In genomic region chr1:168426281-168426680, GRCm38 (mm10) we compare ENCODE assay signal across 12 mouse cellular contexts. TPM values are rescaled to one million over a fixed set of nuclear protein-coding genes. Genes with fewer than 3 reads are reported as not detected.
A peak's percentile ranks its signal among the peaks of the same experiment; 100 is the strongest.
DNase-seq lines count a peak whose midpoint lies in the region; ATAC-seq and TF ChIP-seq lines count a peak whose summit lies in the region.
"Had no signal": no experiment of that assay in that cellular context is flagged by ENCODE, and none has a peak within 500 bp of the region (broad histone marks: within the 10 kb centered on the region; RNA-seq: fewer than 3 reads in every experiment).

No protein-coding gene starts in this region.

- DNase-seq in heart, postnatal 4 days, result no peak
- no peak for DNase-seq in neural tube, embryonic 11.5 days (ENCODE audit: low spot score)
- no peak for DNase-seq in neural tube, embryonic 10.5 days (ENCODE audit: extremely low spot score, low spot score)
- no peak for DNase-seq in stomach, postnatal 0 days (ENCODE audit: low spot score)
- DNase-seq in left cerebral cortex, postnatal 10 days (ENCODE audit: extremely low spot score in 1 of 2, low spot score in 2 of 2), result no peak
- DNase-seq: cerebellum, adult 8-10 months; gastrocnemius, postnatal 25 days; retina, postnatal 1 day had no signal

- H3K4me3 ChIP-seq in heart, embryonic 13.5 days, result peak overlapping the region; percentile 88
- peak overlapping the region; percentile 68 for H3K4me3 ChIP-seq in neural tube, embryonic 11.5 days (ENCODE audit: low read depth, low read length)
- peak overlapping the region; percentile 86 for H3K4me3 ChIP-seq in limb, embryonic 13.5 days
- H3K4me3 ChIP-seq in stomach, postnatal 0 days (ENCODE audit: low read depth, low read length), result peak overlapping the region; percentile 71

- H3K27ac ChIP-seq in heart, embryonic 13.5 days (replicated peaks), result no peak overlapping the region
- no peak overlapping the region for H3K27ac ChIP-seq in neural tube, embryonic 11.5 days (ENCODE audit: low read depth, low read length)
- H3K27ac ChIP-seq in limb, embryonic 13.5 days, result no peak overlapping the region
- H3K27ac ChIP-seq in stomach, postnatal 0 days (replicated peaks), result no peak overlapping the region
- H3K27ac ChIP-seq: liver, embryonic 14.5 days had no signal

- TF ChIP-seq EP300 in stomach, postnatal 0 days (optimal IDR thresholded peaks at IDR 0.05), result no peak

- peak overlapping the region; percentile 77 for H3K4me2 ChIP-seq in heart, embryonic 13.5 days
- H3K4me2 ChIP-seq in neural tube, embryonic 11.5 days (ENCODE audit: low read depth), result peak overlapping the region; percentile 75
- peak overlapping the region; percentile 72 for H3K4me2 ChIP-seq in limb, embryonic 13.5 days (replicated peaks)
- peak overlapping the region; percentile 68 for H3K4me2 ChIP-seq in stomach, postnatal 0 days (replicated peaks; ENCODE audit: low read depth)

- 59% methylated on average over 7 of the region's 7 CpGs for WGBS in heart, embryonic 13.5 days
- 56% methylated on average over 7 of the region's 7 CpGs for whole genome bisulfite sequencing in neural tube, embryonic 11.5 days
- 43% methylated on average over 7 of the region's 7 CpGs for WGBS in limb, embryonic 13.5 days
- 35% methylated on average over 7 of the region's 7 CpGs for WGBS in stomach, postnatal 0 days

- no peaks in the 10 kb centered on the region for H3K27me3 ChIP-seq in heart, embryonic 13.5 days (replicated peaks)
- no peaks in the 10 kb centered on the region for H3K27me3 ChIP-seq in neural tube, embryonic 11.5 days (ENCODE audit: control insufficient read depth, insufficient read depth, low read length)
- H3K27me3 ChIP-seq in limb, embryonic 13.5 days, result peaks cover 23% of the 10 kb centered on the region
- H3K27me3 ChIP-seq in stomach, postnatal 0 days (ENCODE audit: control insufficient read depth, insufficient read depth, low read length), result no peaks in the 10 kb centered on the region

- intact Hi-C loops in left cerebral cortex, postnatal 10 days (cut with DNase I), result loop anchor here (10.0 kb wide), 2 partner anchors 181 to 1029 kb away; no protein-coding TSS in a partner anchor

- peaks cover 66% of the 10 kb centered on the region for H3K4me1 ChIP-seq in heart, embryonic 13.5 days
- peaks cover 34% of the 10 kb centered on the region for H3K4me1 ChIP-seq in neural tube, embryonic 11.5 days (ENCODE audit: control insufficient read depth, insufficient read depth, low read length)
- peaks cover 57% of the 10 kb centered on the region for H3K4me1 ChIP-seq in limb, embryonic 13.5 days
- 0 out of 2 replicates have a peak, but pooled peaks cover 4% of the 10 kb centered on the region for H3K4me1 ChIP-seq in stomach, postnatal 0 days (replicated peaks; ENCODE audit: control insufficient read depth, insufficient read depth)

- ATAC-seq in heart, embryonic 13.5 days (ENCODE audit: extremely low read depth, insufficient number of reproducible peaks, low FRiP score, low TSS enrichment), result no peak
- ATAC-seq in neural tube, embryonic 11.5 days (ENCODE audit: insufficient read depth, low FRiP score, low TSS enrichment), result no peak
- ATAC-seq in limb, embryonic 13.5 days (ENCODE audit: low FRiP score, low read depth), result no peak
- no peak for ATAC-seq in stomach, postnatal 0 days (ENCODE audit: low FRiP score, low TSS enrichment)
- ATAC-seq in CD4-positive, CD25-positive, alpha-beta regulatory T cell, adult 4 months, result no peak

- TF ChIP-seq CTCF in stomach, postnatal 0 days (IDR thresholded peaks at IDR 0.05; ENCODE audit: low read depth), result no peak

- H3K9ac ChIP-seq in heart, embryonic 13.5 days, result peak overlapping the region; percentile 98
- peak overlapping the region; percentile 30; the same call in 1 of the 2 replicates for H3K9ac ChIP-seq in neural tube, embryonic 11.5 days (ENCODE audit: low read length)
- no peak overlapping the region for H3K9ac ChIP-seq in limb, embryonic 13.5 days
- H3K9ac ChIP-seq in stomach, postnatal 0 days (ENCODE audit: low read length), result no peak overlapping the region; the same call in 1 of the 2 replicates
- H3K9ac ChIP-seq: liver, embryonic 14.5 days had no signal

- no peaks in the 10 kb centered on the region for H3K9me3 ChIP-seq in heart, embryonic 13.5 days
- no peaks in the 10 kb centered on the region for H3K9me3 ChIP-seq in neural tube, embryonic 11.5 days (ENCODE audit: control insufficient read depth, low read length)
- no peaks in the 10 kb centered on the region for H3K9me3 ChIP-seq in limb, embryonic 13.5 days
- H3K9me3 ChIP-seq in stomach, postnatal 0 days (ENCODE audit: control insufficient read depth, low read length), result no peaks in the 10 kb centered on the region

- H3K36me3 ChIP-seq in heart, embryonic 13.5 days, result peaks cover 22% of the 10 kb centered on the region
- H3K36me3 ChIP-seq in neural tube, embryonic 11.5 days (ENCODE audit: control insufficient read depth, insufficient read depth, low read length), result no peaks in the 10 kb centered on the region
- peaks cover 12% of the 10 kb centered on the region for H3K36me3 ChIP-seq in limb, embryonic 13.5 days
- H3K36me3 ChIP-seq in stomach, postnatal 0 days (ENCODE audit: control insufficient read depth, insufficient read depth, low read length), result no peaks in the 10 kb centered on the region

RNA-seq across cellular contexts. Expression of gene Pbx1, which starts 5.8 kb away (rescaled TPM):
- polyA plus RNA-seq in heart, embryonic 13.5 days (2015; fragmentation: Nextera tagmentation; extraction: Ambion mirVana), result 23.2 and 23.7 TPM in 2 replicates
- total RNA-seq in heart, postnatal 4 days (2021), result 100 to 1,000 TPM in 1 of 2 experiments, 10 to 100 TPM in 1; 90.6 to 101 TPM
- polyA plus RNA-seq in neural tube, embryonic 11.5 days (2014; fragmentation: Nextera tagmentation; extraction: Ambion mirVana), result 45.8 and 47.9 TPM in 2 replicates
- polyA plus RNA-seq in limb, embryonic 13.5 days (2015; fragmentation: Nextera tagmentation; extraction: Ambion mirVana), result 31.6 and 33.0 TPM in 2 replicates
- 23.1 and 23.2 TPM in 2 replicates for polyA plus RNA-seq in stomach, postnatal 0 days (2015; fragmentation: Nextera tagmentation; extraction: Ambion mirVana)
- total RNA-seq in left cerebral cortex, postnatal 10 days (2021), result 100 to 1,000 TPM; 164 to 181 TPM
- under 1 TPM; 0.11 to 0.27 TPM for polyA plus RNA-seq in CD4-positive, CD25-positive, alpha-beta regulatory T cell, adult 4 months (2017; shearing (Covaris generic))

Comparison
In these comparisons a context has a peak if more than half of its experiments do, and no peak if none do; other contexts are left out.
1. H3K9ac ChIP-seq: peak in heart, embryonic 13.5 days (single experiment) and neural tube, embryonic 11.5 days (single experiment); none in limb, embryonic 13.5 days (single experiment) and stomach, postnatal 0 days (single experiment).
2. RNA of gene Pbx1, which starts 5.8 kb away (polyA plus RNA-seq): 45.8 to 47.9 TPM in neural tube, embryonic 11.5 days, 31.6 to 33.0 TPM in limb, embryonic 13.5 days, 23.2 to 23.7 TPM in heart, embryonic 13.5 days and 23.1 to 23.2 TPM in stomach, postnatal 0 days; 0.11 to 0.27 TPM in CD4-positive, CD25-positive, alpha-beta regulatory T cell, adult 4 months; every median in the first group is over 10 times any median in the second.
3. Peak in every context shown above with its lines, with median percentiles within 50 percentile points of each other: H3K4me2 ChIP-seq and H3K4me3 ChIP-seq.